Mouse (Mus musculus) kidney, embryonic 16.5 days (tissue): ENCODE measurements around the gene Snx18. TPM values are rescaled to one million over a fixed set of nuclear protein-coding genes. Genes with fewer than 3 reads are reported as not detected.

Source experiments
- ATAC-seq: fragments of 200-750 bp; cut with Nextera tagmentation; 2 replicates; pipeline ENCODE4 v1.8.0; 2017; ENCODE audit warnings: moderate TSS enrichment; ENCODE audit not compliant: low FRiP score, low TSS enrichment
- H3K27ac ChIP-seq: fragments of 300-500 bp; sonication (generic); 2 replicates; pipeline ENCODE4 v1.5.1; 2014; ENCODE audit warnings: low read length
- H3K27me3 ChIP-seq: fragments of 300-500 bp; sonication (generic); 2 replicates; pipeline ENCODE4 v1.6.1; 2014; ENCODE audit warnings: low read length, control low read depth, mixed read lengths; ENCODE audit not compliant: insufficient read depth
- H3K36me3 ChIP-seq: fragments of 300-500 bp; sonication (generic); 2 replicates; pipeline ENCODE4 v1.6.1; 2014; ENCODE audit warnings: low read length, control low read depth, mixed read lengths; ENCODE audit not compliant: insufficient read depth
- H3K4me1 ChIP-seq: fragments of 300-500 bp; sonication (generic); 2 replicates; pipeline ENCODE4 v1.6.1; 2014; ENCODE audit warnings: low read length, control low read depth, mixed read lengths; ENCODE audit not compliant: insufficient read depth
- H3K4me2 ChIP-seq: fragments of 300-500 bp; sonication (generic); replicated peaks from 2 replicates; pipeline ENCODE4 v1.6.1; 2014; ENCODE audit warnings: low read depth, low read length
- H3K4me3 ChIP-seq: fragments of 300-500 bp; sonication (generic); 2 replicates; pipeline ENCODE4 v1.5.1; 2014; ENCODE audit warnings: mild to moderate bottlenecking, low read length
- H3K9ac ChIP-seq: fragments of 300-500 bp; sonication (generic); replicated peaks from 2 replicates; pipeline ENCODE4 v1.6.1; 2014; ENCODE audit warnings: low read length
- H3K9me3 ChIP-seq: fragments of 300-500 bp; sonication (generic); 2 replicates; pipeline ENCODE4 v1.6.1; 2016; ENCODE audit warnings: low read length, control low read depth
- WGBS: fragments of 180-500 bp; shearing (Covaris S2); extraction: QIAGEN DNeasy Blood & Tissue Kit; methylation state at CpG from one replicate; pipeline ENCODE4 v1.1.7; 2014; 5-methylcytosine and 5-hydroxymethylcytosine counted together
- polyA plus RNA-seq: library from polyadenylated mRNA; unstranded; fragments of >200 nt; fragmentation: Nextera tagmentation; extraction: Ambion mirVana; gene quantifications from 2 replicates; pipeline ENCODE4 v1.2.1, GENCODE M21; 2015

Gene Snx18
- polyA plus RNA-seq, 1 experiment from 2014 or later = 24.6 TPM

GRCm38 (mm10) chr13:113609429-113609828 is 8.9 kb downstream of the Snx18 start:
- no peak overlapping the region for H3K9ac ChIP-seq
- no peaks in the 10 kb centered on the region for H3K27me3 ChIP-seq
- H3K36me3 ChIP-seq = peaks cover 4% of the 10 kb centered on the region
- 0 out of 2 replicates have a peak, but pooled peaks have one; percentile 13 for ATAC-seq
- H3K4me3 ChIP-seq = no peak overlapping the region
- no peaks in the 10 kb centered on the region for H3K9me3 ChIP-seq
- no peak overlapping the region for H3K4me2 ChIP-seq
- H3K27ac ChIP-seq = no peak overlapping the region
- WGBS = 78% methylated on average over 3 of the region's 3 CpGs
- peaks cover 64% of the 10 kb centered on the region for H3K4me1 ChIP-seq

GRCm38 (mm10) chr13:113607821-113608220 is 10.5 kb downstream of the Snx18 start:
- no peak overlapping the region for H3K4me3 ChIP-seq
- no peak for ATAC-seq
- H3K4me1 ChIP-seq = peaks cover 63% of the 10 kb centered on the region
- no peaks in the 10 kb centered on the region for H3K27me3 ChIP-seq
- H3K36me3 ChIP-seq = peaks cover 4% of the 10 kb centered on the region
- H3K9ac ChIP-seq = no peak overlapping the region
- 67% methylated on average over 4 of the region's 4 CpGs for WGBS
- H3K9me3 ChIP-seq = no peaks in the 10 kb centered on the region
- H3K27ac ChIP-seq = no peak overlapping the region
- H3K4me2 ChIP-seq = no peak overlapping the region

GRCm38 (mm10) chr13:113607371-113607770 is 11.0 kb downstream of the Snx18 start:
- Histone ChIP-seq H3K4me3 (no peak overlapping the region), H3K27ac (no peak overlapping the region), H3K36me3 (peaks cover 4% of the 10 kb centered on the region), H3K4me2 (no peak overlapping the region), H3K27me3 (no peaks in the 10 kb centered on the region), H3K9me3 (no peaks in the 10 kb centered on the region), H3K4me1 (peaks cover 59% of the 10 kb centered on the region), H3K9ac (no peak overlapping the region)
- 93% methylated on average over 7 of the region's 7 CpGs for WGBS
- no peak for ATAC-seq

GRCm38 (mm10) chr13:113606741-113607358 is 11.5 kb downstream of the Snx18 start:
- 80% methylated on average over 18 of the region's 18 CpGs for WGBS
- no peak overlapping the region for H3K4me2 ChIP-seq
- no peaks in the 10 kb centered on the region for H3K27me3 ChIP-seq
- no peak for ATAC-seq
- no peak overlapping the region for H3K27ac ChIP-seq
- no peaks in the 10 kb centered on the region for H3K9me3 ChIP-seq
- H3K9ac ChIP-seq = no peak overlapping the region
- H3K36me3 ChIP-seq = peaks cover 4% of the 10 kb centered on the region
- peaks cover 59% of the 10 kb centered on the region for H3K4me1 ChIP-seq
- H3K4me3 ChIP-seq = no peak overlapping the region

- H3K4me3 ChIP-seq = no peak overlapping the region
- H3K4me2 ChIP-seq = no peak overlapping the region
- no peak overlapping the region for H3K9ac ChIP-seq
- WGBS = 85% methylated on average over 14 of the region's 14 CpGs
- no peaks in the 10 kb centered on the region for H3K27me3 ChIP-seq
- no peaks in the 10 kb centered on the region for H3K9me3 ChIP-seq
- H3K27ac ChIP-seq = no peak overlapping the region
- peaks cover 58% of the 10 kb centered on the region for H3K4me1 ChIP-seq
- ATAC-seq = no peak
- H3K36me3 ChIP-seq = peaks cover 8% of the 10 kb centered on the region
Observed at GRCm38 (mm10) chr13:113606131-113606530, 12.2 kb downstream of the Snx18 start.

GRCm38 (mm10) chr13:113605693-113606092 is 12.7 kb downstream of the Snx18 start:
- Histone ChIP-seq H3K9me3 (no peaks in the 10 kb centered on the region), H3K4me3 (no peak overlapping the region), H3K4me1 (peaks cover 58% of the 10 kb centered on the region), H3K36me3 (peaks cover 9% of the 10 kb centered on the region), H3K4me2 (no peak overlapping the region), H3K27me3 (no peaks in the 10 kb centered on the region), H3K27ac (no peak overlapping the region), H3K9ac (no peak overlapping the region)
- no peak for ATAC-seq
- WGBS = 84% methylated on average over 10 of the region's 10 CpGs

GRCm38 (mm10) chr13:113604321-113604720 is 14.0 kb downstream of the Snx18 start:
- Histone ChIP-seq H3K27me3 (no peaks in the 10 kb centered on the region), H3K36me3 (peaks cover 9% of the 10 kb centered on the region), H3K4me3 (no peak overlapping the region), H3K9ac (no peak overlapping the region), H3K9me3 (no peaks in the 10 kb centered on the region), H3K27ac (no peak overlapping the region), H3K4me1 (peaks cover 62% of the 10 kb centered on the region), H3K4me2 (no peak overlapping the region)
- 59% methylated on average over 6 of the region's 6 CpGs for WGBS
- ATAC-seq = no peak

- Histone ChIP-seq H3K9ac (no peak overlapping the region; the same call in 1 of the 2 replicates), H3K27me3 (no peaks in the 10 kb centered on the region), H3K9me3 (no peaks in the 10 kb centered on the region), H3K36me3 (peaks cover 9% of the 10 kb centered on the region), H3K4me2 (0 out of 2 replicates have a peak overlapping the region, but pooled peaks have one; percentile 4), H3K4me1 (peaks cover 64% of the 10 kb centered on the region), H3K27ac (peak overlapping the region; percentile 47), H3K4me3 (no peak overlapping the region)
- ATAC-seq = peak; percentile 39; the same call in 1 of the 2 replicates
- WGBS = 77% methylated on average over 17 of the region's 17 CpGs
Observed at GRCm38 (mm10) chr13:113602882-113603342, 15.5 kb downstream of the Snx18 start.

- H3K27me3 ChIP-seq = no peaks in the 10 kb centered on the region
- no peak for ATAC-seq
- H3K27ac ChIP-seq = no peak overlapping the region
- peaks cover 66% of the 10 kb centered on the region for H3K4me1 ChIP-seq
- peaks cover 9% of the 10 kb centered on the region for H3K36me3 ChIP-seq
- WGBS = 78% methylated on average over 12 of the region's 12 CpGs
- H3K4me2 ChIP-seq = no peak overlapping the region
- no peaks in the 10 kb centered on the region for H3K9me3 ChIP-seq
- no peak overlapping the region for H3K4me3 ChIP-seq
- H3K9ac ChIP-seq = no peak overlapping the region
Observed at GRCm38 (mm10) chr13:113601831-113602604, 16.3 kb downstream of the Snx18 start.
